Mouse (Mus musculus) CH12F3 (cell line): Measurements from ENCODE around the gene Gm42669.

Experiments
- in situ Hi-C: fragments of 300-500 bp; cut with MboI; formaldehyde crosslinking; loops from 2 replicates; pipeline ENCODE4 v1.14.3; 2020; ENCODE audit warnings: low sequenced_read_pairs

Gm42669 gene

DNA sequence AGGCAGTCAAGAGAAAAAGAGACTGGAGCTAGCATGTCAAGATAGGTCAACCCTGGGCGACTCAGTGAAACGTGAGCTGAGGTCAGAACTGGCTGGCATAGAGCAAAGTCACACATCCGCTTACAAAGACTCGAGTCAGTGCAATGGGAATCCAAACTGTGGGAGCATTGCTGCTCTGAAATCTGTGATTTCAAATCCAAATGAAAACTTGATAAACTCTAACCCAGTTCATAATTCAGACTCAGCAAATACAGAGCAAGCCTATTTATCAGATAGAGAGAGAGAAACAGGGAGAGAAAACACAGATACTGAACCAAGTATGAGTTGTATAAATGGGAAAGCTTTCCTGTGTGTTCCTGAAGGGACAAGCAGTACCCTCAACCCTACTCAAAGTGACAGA is at the start of gene Gm42669:
Gene Gm42669, plus strand, starts transcription at position 301 of the 400 bp plus-strand sequence.
- in situ Hi-C loops, result no loop called here

DNA sequence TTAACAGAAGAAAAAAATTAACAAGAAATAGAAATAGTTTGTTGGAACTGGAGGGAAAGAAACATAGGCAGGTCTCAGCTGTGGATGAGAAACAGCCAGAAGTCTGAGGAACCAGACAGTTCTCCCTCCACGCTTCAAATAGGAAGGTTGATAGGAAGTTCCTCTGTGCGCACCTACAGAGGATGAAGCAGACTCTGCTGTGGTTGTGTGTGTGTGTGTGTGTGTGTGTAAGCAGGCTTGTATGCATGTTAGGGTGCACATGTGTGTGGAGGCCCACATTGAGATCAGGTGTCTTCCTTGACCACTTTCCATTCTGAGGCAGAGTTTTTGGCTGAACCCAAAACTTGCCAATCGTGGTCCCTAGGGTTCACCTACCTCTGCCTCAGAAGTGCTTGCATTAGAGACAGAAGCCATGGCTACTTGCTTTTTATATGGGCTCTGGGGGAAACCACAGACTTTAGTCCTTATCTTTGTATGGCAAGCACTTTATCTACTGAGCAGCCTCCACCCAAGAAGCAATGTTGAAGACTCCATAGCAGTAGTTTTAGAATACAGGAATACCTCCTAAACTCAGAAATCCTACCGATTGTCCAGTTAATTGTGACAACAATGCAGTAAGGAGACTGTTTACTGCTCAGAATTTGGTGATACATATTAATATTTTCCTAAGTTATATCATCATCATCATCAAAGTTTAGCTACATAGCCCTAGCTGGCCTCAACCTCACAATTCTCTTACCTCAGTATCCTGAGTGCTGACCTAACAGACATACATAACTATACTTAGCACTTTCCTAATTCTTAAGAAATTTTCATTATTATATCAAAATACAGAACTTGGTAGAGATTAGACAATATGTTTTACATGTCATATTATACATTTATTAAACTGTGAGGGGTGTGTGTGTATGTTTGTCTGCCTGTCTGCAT is 45.0 kb upstream of the Gm42669 start:
- in situ Hi-C loops, result no loop called here

GRCm38 (mm10) chr5:107466501-107466900 is 40.9 kb upstream of the Gm42669 start:
- in situ Hi-C loops, result no loop called here

DNA sequence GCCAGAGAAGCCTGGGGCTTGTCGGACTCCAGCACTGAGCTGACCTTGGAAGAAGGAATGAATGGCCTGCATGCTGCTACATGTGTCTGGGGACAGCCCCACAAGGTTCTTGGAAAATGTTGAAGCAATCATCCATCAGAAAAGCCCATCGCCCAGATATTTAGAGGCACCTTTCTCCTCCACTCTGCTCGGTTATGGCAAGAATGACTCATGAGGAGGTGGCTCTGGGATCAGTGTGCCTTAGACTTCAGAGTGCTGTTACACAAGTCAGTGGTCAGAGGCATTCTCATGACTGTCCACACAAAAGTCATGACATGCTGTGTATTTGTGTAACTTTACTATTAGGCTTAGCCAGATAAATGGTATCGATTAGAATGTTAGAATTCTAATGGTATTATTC is 40.3 kb upstream of the Gm42669 start:
- in situ Hi-C loops, result no loop called here

- in situ Hi-C loops, result no loop called here
Measured at GRCm38 (mm10) chr5:107470600-107471329, 36.7 kb upstream of the Gm42669 start.

- in situ Hi-C loops, result no loop called here
Measured at GRCm38 (mm10) chr5:107480194-107480593, 27.2 kb upstream of the Gm42669 start.

DNA sequence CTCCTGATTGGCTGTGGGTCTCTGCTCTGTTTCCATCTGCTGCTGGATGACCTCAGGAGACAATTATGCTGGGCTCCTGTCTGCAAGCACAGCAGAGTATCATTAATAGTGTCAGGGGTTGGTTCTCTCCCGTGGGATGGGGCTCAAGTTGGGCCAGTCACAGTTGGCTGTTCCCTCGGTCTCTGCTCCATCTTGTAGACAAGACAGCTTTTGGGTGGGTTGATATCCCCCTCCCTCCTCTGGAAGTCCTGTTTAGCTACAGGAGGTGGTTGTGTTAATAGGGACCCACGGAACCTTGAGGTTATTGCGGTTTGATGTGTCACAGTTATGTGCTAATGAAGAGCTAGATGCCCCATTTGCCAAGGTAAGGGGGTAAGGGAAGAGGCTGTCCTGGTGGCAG is 18.4 kb upstream of the Gm42669 start:
- in situ Hi-C loops, result no loop called here

GRCm38 (mm10) chr5:107491036-107491435 is 16.4 kb upstream of the Gm42669 start:
- in situ Hi-C loops, result no loop called here

- in situ Hi-C loops, result no loop called here
Measured at GRCm38 (mm10) chr5:107492471-107492870, 14.9 kb upstream of the Gm42669 start.

GRCm38 (mm10) chr5:107494759-107495158 is 12.7 kb upstream of the Gm42669 start:
- in situ Hi-C loops, result no loop called here

GRCm38 (mm10) chr5:107496047-107496446 is 11.4 kb upstream of the Gm42669 start:
- in situ Hi-C loops, result no loop called here

- in situ Hi-C loops, result no loop called here
Measured at GRCm38 (mm10) chr5:107497519-107498501, 9.6 kb upstream of the Gm42669 start.

DNA sequence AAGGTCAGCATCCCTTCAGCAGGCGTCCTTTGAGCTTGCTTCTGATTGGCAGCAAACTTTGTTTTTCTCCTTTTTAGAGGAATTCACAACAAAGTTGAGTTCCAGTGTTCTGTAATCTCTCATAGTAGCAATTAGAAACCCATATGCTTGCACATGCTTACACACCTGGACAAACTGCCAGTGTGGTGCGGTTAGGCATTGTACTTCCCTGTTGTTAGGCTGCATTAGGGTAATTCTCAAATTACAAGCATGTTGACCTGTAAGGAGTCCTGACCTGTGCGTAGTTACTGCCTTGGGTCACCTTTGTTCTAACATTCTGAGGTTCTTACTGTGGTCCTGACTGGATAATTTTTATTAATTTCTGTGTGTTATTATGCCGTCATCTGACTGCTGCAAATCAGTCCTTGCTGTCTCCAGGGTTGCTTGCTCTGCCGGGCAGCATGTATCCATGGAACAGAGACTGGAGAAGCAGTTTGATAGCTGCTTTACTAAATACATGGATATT is 8.6 kb upstream of the Gm42669 start:
- in situ Hi-C loops, result no loop called here

- in situ Hi-C loops, result no loop called here
Measured at GRCm38 (mm10) chr5:107499891-107500535, 7.4 kb upstream of the Gm42669 start.

- in situ Hi-C loops, result no loop called here
Measured at GRCm38 (mm10) chr5:107500741-107501140, 6.7 kb upstream of the Gm42669 start.

- in situ Hi-C loops, result no loop called here
Measured at GRCm38 (mm10) chr5:107510503-107510902, 3.1 kb downstream of the Gm42669 start.

DNA sequence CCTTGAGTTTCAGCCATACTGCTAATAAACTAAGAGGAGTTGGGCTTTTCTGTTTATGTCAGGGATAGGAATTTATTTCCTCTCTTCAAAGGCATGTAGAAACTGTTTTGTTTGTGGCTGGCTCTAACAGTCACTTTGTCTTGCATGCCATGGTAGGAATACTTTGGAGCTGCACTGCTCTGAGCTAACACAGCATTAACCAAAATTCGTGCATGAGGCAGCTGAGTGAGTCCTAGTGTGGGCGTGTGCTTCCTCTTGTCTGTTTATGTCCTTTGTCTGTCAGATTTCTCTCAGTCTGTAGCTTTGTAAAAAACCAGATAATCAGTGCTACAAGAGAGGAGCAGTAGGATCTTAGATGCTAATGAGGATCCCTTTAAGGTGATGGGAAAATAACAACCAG is 3.9 kb downstream of the Gm42669 start:
- in situ Hi-C loops, result no loop called here

DNA sequence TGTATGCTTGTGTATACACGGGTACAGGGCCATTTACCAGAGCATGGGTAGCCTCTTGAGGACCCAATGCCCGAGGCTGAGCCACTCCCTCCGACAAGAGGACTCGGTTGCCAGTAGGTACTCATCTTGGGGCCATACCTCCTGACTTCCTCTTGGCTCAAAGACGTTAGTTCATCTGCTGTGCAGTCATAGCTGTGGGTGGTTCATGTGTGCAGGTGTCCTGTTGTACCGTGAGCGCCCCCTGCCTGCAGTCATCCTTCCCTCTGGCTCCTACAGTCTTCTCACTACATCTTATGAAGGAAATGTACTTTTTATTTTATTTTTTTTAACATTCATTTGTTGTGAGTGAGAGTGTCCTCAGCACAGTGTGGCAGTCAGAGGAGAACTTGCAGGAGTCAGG is 6.2 kb downstream of the Gm42669 start:
- in situ Hi-C loops, result no loop called here

DNA sequence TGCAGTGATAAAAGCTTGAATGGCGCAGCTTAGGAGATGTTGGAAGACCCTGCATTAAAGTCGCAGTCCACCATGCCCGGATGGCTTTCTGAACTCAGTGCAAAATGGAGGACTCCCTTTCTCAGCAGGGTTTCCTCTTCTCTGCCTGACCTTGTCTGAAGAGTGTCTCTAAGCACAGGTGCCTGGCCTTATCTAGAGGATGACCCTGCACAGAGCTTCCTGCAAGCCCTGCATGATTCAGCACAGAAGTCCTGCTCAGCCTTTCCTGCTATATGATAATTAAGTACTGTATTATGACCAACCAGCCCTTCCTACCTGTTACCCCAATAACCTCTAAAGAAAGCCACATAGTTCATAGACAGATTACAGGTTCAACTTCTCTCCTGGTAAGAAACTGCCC is 8.0 kb downstream of the Gm42669 start:
- in situ Hi-C loops, result no loop called here

DNA sequence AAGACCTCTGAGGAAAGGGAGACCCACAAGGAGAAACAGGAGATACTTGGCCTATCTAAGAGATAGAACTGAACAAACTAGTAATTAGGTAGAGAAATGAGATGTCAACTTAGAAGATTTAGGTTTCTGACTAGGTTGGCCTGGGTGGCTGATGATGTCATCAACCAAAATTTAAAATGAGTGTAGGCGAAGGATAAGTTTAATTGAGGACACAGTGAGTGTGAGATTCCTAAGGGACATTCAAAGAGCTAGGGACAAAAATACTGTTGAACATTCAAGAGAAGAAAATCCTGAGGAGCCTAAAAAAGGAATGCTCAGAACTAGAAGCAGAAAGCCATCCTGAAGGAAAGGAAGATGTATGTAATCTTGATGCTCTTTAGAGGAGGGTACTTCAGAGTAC is 8.7 kb downstream of the Gm42669 start:
- in situ Hi-C loops, result no loop called here
